Mouse (Mus musculus) splenic B cell, adult 2 months (primary cell): ENCODE measurements around the gene Rpusd2.

Experiments
- DNase-seq: peaks from one replicate; pipeline ENCODE4 v3.0.0-alpha.2; 2011; ENCODE audit warnings: low read depth, low spot score
- H3K27me3 ChIP-seq: 2 replicates; pipeline ENCODE4 v1.6.1; 2012; ENCODE audit warnings: mild to moderate bottlenecking, low read length, moderate library complexity, mixed read lengths; ENCODE audit not compliant: control insufficient read depth, poor library complexity, insufficient read depth, severe bottlenecking
- H3K36me3 ChIP-seq: 2 replicates; pipeline ENCODE4 v1.6.1; 2012; ENCODE audit warnings: mild to moderate bottlenecking, low read length, moderate library complexity, mixed read lengths; ENCODE audit not compliant: control insufficient read depth, poor library complexity, insufficient read depth, severe bottlenecking

Gene Rpusd2

DNA sequence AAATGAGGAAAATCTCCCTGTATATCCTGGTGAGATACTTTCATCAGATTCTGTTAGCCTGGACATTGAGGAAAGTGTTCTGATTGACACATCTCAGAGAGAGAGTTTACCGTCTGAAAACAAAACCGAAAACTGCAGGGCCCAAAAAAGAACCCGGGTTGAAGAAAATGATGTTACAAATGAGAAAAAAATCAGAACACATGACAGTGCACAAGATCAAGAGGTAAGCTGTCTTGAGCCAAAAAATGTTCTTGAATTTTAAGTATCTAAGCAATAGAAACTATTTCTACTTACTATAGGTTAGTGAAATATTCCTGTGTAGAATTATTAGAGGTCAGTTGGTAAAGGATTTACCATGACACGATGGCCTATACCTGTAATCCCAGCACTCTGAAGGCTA is 37.8 kb downstream of the Rpusd2 start:
- H3K36me3 ChIP-seq = no peaks in the 10 kb centered on the region
- no peak for DNase-seq
- no peaks in the 10 kb centered on the region for H3K27me3 ChIP-seq

DNA sequence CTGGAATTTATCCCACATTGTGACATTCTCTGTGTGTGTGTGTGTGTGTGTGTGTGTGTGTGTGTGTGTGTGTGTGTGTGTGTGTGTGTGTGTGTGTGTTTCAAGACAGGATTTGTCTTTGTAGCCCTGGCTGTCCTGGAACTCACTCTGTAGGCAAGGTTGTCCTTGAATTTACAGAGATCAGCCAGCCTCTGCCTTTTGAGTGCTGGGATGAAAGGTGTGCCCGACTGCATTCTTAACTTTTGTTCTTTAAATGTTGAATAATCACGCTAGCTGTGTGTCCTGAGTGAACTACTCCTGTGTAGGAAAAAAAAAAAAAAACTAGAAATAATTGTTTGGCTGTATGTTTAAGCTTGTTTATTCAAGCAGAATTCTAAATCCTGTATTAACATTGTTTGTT is 51.6 kb downstream of the Rpusd2 start:
- H3K36me3 ChIP-seq = no peaks in the 10 kb centered on the region
- no peak for DNase-seq
- no peaks in the 10 kb centered on the region for H3K27me3 ChIP-seq
